8 mouse cellular contexts compared by ENCODE assay signal in the genomic region with DNA sequence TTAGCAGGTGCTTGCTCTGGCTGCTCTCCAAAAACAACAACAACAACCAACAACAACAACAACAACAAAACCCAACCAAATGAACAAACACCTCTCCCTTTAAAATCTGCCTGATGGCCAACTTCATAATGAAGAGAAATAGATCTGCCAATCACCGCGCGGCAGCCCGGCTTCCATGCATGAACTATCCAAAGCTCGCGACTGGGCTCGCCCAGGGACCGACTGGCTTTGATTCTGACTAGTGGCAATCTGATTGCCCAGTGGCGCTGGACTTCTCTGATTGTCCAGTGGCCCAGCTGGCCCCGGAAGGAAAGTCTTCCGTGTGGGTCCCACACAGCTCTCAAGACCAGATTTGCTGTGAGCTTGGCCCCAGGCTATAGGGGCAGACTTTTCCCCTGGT. TPM values are rescaled to one million over a fixed set of nuclear protein-coding genes. Genes with fewer than 3 reads are reported as not detected.
DNase-seq lines count a peak whose midpoint lies in the region; ATAC-seq lines count a peak whose summit lies in the region.

No protein-coding gene starts in this region.

- H3K4me3 ChIP-seq in megakaryocyte, embryonic 14.5 days (replicated peaks), result peak overlapping the region; percentile 90
- peak overlapping the region; percentile 44 for H3K4me3 ChIP-seq in embryonic facial prominence, embryonic 11.5 days (ENCODE audit: low read depth, low read length)
- H3K4me3 ChIP-seq in limb, embryonic 10.5 days, result peak overlapping the region; percentile 61
- peak overlapping the region; percentile 49 for H3K4me3 ChIP-seq in midbrain, embryonic 11.5 days (ENCODE audit: low read depth, low read length)

- no peak for ATAC-seq in megakaryocyte, adult 5-6 weeks (ENCODE audit: poor library complexity, severe bottlenecking)
- no peak for ATAC-seq in embryonic facial prominence, embryonic 11.5 days (replicated peaks; ENCODE audit: insufficient number of reproducible peaks, low FRiP score, low TSS enrichment, low read depth)
- peak; percentile 53; the same call in 1 of the 2 replicates for ATAC-seq in midbrain, embryonic 11.5 days (ENCODE audit: low FRiP score)

- intact Hi-C loops in heart, postnatal 10 days (cut with DNase I), result loop anchor here (5.0 kb wide), 2 partner anchors 54 to 61 kb away; no protein-coding TSS in a partner anchor
- intact Hi-C loops in left cerebral cortex, postnatal 14 days (cut with DNase I), result loop anchor here (5.0 kb wide), 1 partner anchor 59 kb away; no protein-coding TSS in a partner anchor

- WGBS in embryonic facial prominence, embryonic 11.5 days, result 2% methylated on average over 11 of the region's 11 CpGs
- WGBS in limb, embryonic 10.5 days, result 3% methylated on average over 11 of the region's 11 CpGs
- under 1% methylated on average over 11 of the region's 11 CpGs for WGBS in midbrain, embryonic 11.5 days

- H3K27me3 ChIP-seq in megakaryocyte, embryonic 14.5 days (replicated peaks), result peaks cover 87% of the 10 kb centered on the region
- H3K27me3 ChIP-seq in embryonic facial prominence, embryonic 11.5 days (ENCODE audit: control insufficient read depth, insufficient read depth, low read length), result peaks cover 11% of the 10 kb centered on the region
- peaks cover 84% of the 10 kb centered on the region for H3K27me3 ChIP-seq in limb, embryonic 10.5 days (ENCODE audit: low read depth, poor library complexity, severe bottlenecking)
- H3K27me3 ChIP-seq in midbrain, embryonic 11.5 days (ENCODE audit: control insufficient read depth, insufficient read depth, low read length), result peaks cover 27% of the 10 kb centered on the region

- H3K4me1 ChIP-seq in megakaryocyte, embryonic 14.5 days, result peaks cover 39% of the 10 kb centered on the region
- H3K4me1 ChIP-seq in embryonic facial prominence, embryonic 11.5 days (ENCODE audit: control insufficient read depth, insufficient read depth, low read length), result no peaks in the 10 kb centered on the region
- peaks cover 21% of the 10 kb centered on the region for H3K4me1 ChIP-seq in limb, embryonic 10.5 days
- peaks cover 12% of the 10 kb centered on the region for H3K4me1 ChIP-seq in midbrain, embryonic 11.5 days (ENCODE audit: control insufficient read depth, insufficient read depth, low read length)

- H3K27ac ChIP-seq in embryonic facial prominence, embryonic 11.5 days (replicated peaks; ENCODE audit: low read depth, low read length), result no peak overlapping the region
- H3K27ac ChIP-seq in limb, embryonic 10.5 days, result 0 out of 2 replicates have a peak overlapping the region, but pooled peaks have one; percentile 2
- H3K27ac ChIP-seq in midbrain, embryonic 11.5 days (ENCODE audit: low read depth, low read length), result no peak overlapping the region

- no peak overlapping the region for H3K9ac ChIP-seq in embryonic facial prominence, embryonic 11.5 days (replicated peaks; ENCODE audit: low read length)
- peak overlapping the region; percentile 50; the same call in 1 of the 2 replicates for H3K9ac ChIP-seq in midbrain, embryonic 11.5 days (ENCODE audit: low read length)

- H3K4me2 ChIP-seq in embryonic facial prominence, embryonic 11.5 days (ENCODE audit: low read depth, low read length), result peak overlapping the region; percentile 93
- H3K4me2 ChIP-seq in midbrain, embryonic 11.5 days, result peak overlapping the region; percentile 91

- H3K9me3 ChIP-seq in megakaryocyte, embryonic 14.5 days, result peaks cover 19% of the 10 kb centered on the region
- H3K9me3 ChIP-seq in embryonic facial prominence, embryonic 11.5 days (replicated peaks; ENCODE audit: control insufficient read depth, low read length), result no peaks in the 10 kb centered on the region
- H3K9me3 ChIP-seq in limb, embryonic 10.5 days (replicated peaks), result no peaks in the 10 kb centered on the region
- no peaks in the 10 kb centered on the region for H3K9me3 ChIP-seq in midbrain, embryonic 11.5 days (ENCODE audit: control insufficient read depth, low read length)

- peak; percentile 71 for DNase-seq in embryonic facial prominence, embryonic 11.5 days (ENCODE audit: low spot score)
- DNase-seq in heart, postnatal 10 days, result peak; percentile 54 to 69
- DNase-seq in limb, embryonic 10.5 days (ENCODE audit: low spot score), result peak; percentile 66
- peak; percentile 95 for DNase-seq in midbrain, embryonic 11.5 days (ENCODE audit: low spot score, missing footprints)
- no peak for DNase-seq in spleen, adult 12 weeks (ENCODE audit: low spot score)
- no peak for DNase-seq in left cerebral cortex, postnatal 14 days (ENCODE audit: low spot score in 2 of 2)

- H3K36me3 ChIP-seq in megakaryocyte, embryonic 14.5 days (replicated peaks; ENCODE audit: low read length), result peaks cover 20% of the 10 kb centered on the region
- no peaks in the 10 kb centered on the region for H3K36me3 ChIP-seq in embryonic facial prominence, embryonic 11.5 days (replicated peaks; ENCODE audit: control insufficient read depth, insufficient read depth, low read depth, low read length)
- H3K36me3 ChIP-seq in limb, embryonic 10.5 days, result no peaks in the 10 kb centered on the region
- no peaks in the 10 kb centered on the region for H3K36me3 ChIP-seq in midbrain, embryonic 11.5 days (ENCODE audit: control insufficient read depth, insufficient read depth, low read length)

RNA-seq across cellular contexts. Expression of a gene that starts 0.3 kb away (rescaled TPM):
- polyA plus RNA-seq in megakaryocyte, embryonic 14.5 days (2012; ENCODE audit: insufficient read depth, low replicate concordance), result 14.6 and 50.7 TPM in 2 replicates
- 167 and 175 TPM in 2 replicates for total RNA-seq in megakaryocyte, adult 5-6 weeks (2015)
- 282 and 289 TPM in 2 replicates for total RNA-seq in megakaryocyte, adult 5-6 weeks (2017)
- 2.3 and 3.4 TPM in 2 replicates for polyA plus RNA-seq in embryonic facial prominence, embryonic 11.5 days (2014; fragmentation: Nextera tagmentation; extraction: Ambion mirVana)
- 1 to 10 TPM; 6.0 to 7.7 TPM for total RNA-seq in heart, postnatal 10 days (2021)
- 1.4 and 1.7 TPM in 2 replicates for polyA plus RNA-seq in limb, embryonic 10.5 days (2016; fragmentation: Nextera tagmentation; extraction: Ambion mirVana)
- polyA plus RNA-seq in midbrain, embryonic 11.5 days (2014; fragmentation: Nextera tagmentation; extraction: Ambion mirVana), result 4.7 and 4.9 TPM in 2 replicates
- total RNA-seq in left cerebral cortex, postnatal 14 days (2021), result 1 to 10 TPM; 3.9 to 5.2 TPM

Comparison
In these comparisons a context has a peak if more than half of its experiments do, and no peak if none do; other contexts are left out.
1. DNase-seq: peak in embryonic facial prominence, embryonic 11.5 days (single experiment), heart, postnatal 10 days (2 of 2), limb, embryonic 10.5 days (single experiment) and midbrain, embryonic 11.5 days (single experiment); none in spleen, adult 12 weeks (single experiment) and left cerebral cortex, postnatal 14 days (0 of 2).
2. Peak in every context shown above with its lines, with median percentiles within 50 percentile points of each other: H3K4me3 ChIP-seq.